In genomic region chr11:97699626-97700002, GRCm38 (mm10) we compare ENCODE assay signal across 8 mouse cellular contexts. TPM values are rescaled to one million over a fixed set of nuclear protein-coding genes. Genes with fewer than 3 reads are reported as not detected.
A peak's percentile ranks its signal among the peaks of the same experiment; 100 is the strongest.
DNase-seq lines count a peak whose midpoint lies in the region; ATAC-seq and TF ChIP-seq lines count a peak whose summit lies in the region.

No protein-coding gene starts in this region.

- H3K4me1 ChIP-seq in bone marrow, adult 2 months (ENCODE audit: control insufficient read depth, insufficient read depth, low read length), result peaks cover 1% of the 10 kb centered on the region
- peaks cover 45% of the 10 kb centered on the region for H3K4me1 ChIP-seq in forebrain, embryonic 11.5 days (replicated peaks; ENCODE audit: control insufficient read depth, insufficient read depth, low read length)
- peaks cover 62% of the 10 kb centered on the region for H3K4me1 ChIP-seq in heart, embryonic 15.5 days (replicated peaks)
- peaks cover 15% of the 10 kb centered on the region for H3K4me1 ChIP-seq in liver, embryonic 16.5 days (ENCODE audit: control insufficient read depth, low read depth, low read length)

- 0% methylated on average over 6 of the region's 9 CpGs for WGBS in bone marrow, adult 2 months
- 0% methylated on average over 6 of the region's 9 CpGs for WGBS in forebrain, embryonic 11.5 days
- WGBS in heart, embryonic 15.5 days, result 0% methylated on average over 6 of the region's 9 CpGs
- WGBS in liver, embryonic 16.5 days (ENCODE audit: insufficient replicate concordance), result 0% methylated on average over 9 of the region's 9 CpGs

- H3K27me3 ChIP-seq in forebrain, embryonic 11.5 days (ENCODE audit: control insufficient read depth, insufficient read depth, low read length), result no peaks in the 10 kb centered on the region
- no peaks in the 10 kb centered on the region for H3K27me3 ChIP-seq in heart, embryonic 15.5 days
- peaks cover 46% of the 10 kb centered on the region for H3K27me3 ChIP-seq in liver, embryonic 16.5 days (ENCODE audit: control insufficient read depth, insufficient read depth, low read depth, low read length)

- no peak for TF ChIP-seq CTCF in bone marrow, adult 2 months (IDR thresholded peaks at IDR 0.05; ENCODE audit: control insufficient read depth, insufficient read depth, low read length)

- H3K9me3 ChIP-seq in forebrain, embryonic 11.5 days (ENCODE audit: control insufficient read depth, low read length), result no peaks in the 10 kb centered on the region
- no peaks in the 10 kb centered on the region for H3K9me3 ChIP-seq in heart, embryonic 15.5 days (replicated peaks)
- no peaks in the 10 kb centered on the region for H3K9me3 ChIP-seq in liver, embryonic 16.5 days (replicated peaks; ENCODE audit: control insufficient read depth, low read length)

- peak overlapping the region; percentile 30; the same call in 1 of the 2 replicates for H3K27ac ChIP-seq in bone marrow, adult 2 months (ENCODE audit: control insufficient read depth, insufficient read depth, low read depth, low read length, poor library complexity)
- peak overlapping the region; percentile 98 for H3K27ac ChIP-seq in forebrain, embryonic 11.5 days (ENCODE audit: low read depth, low read length)
- H3K27ac ChIP-seq in heart, embryonic 15.5 days, result peak overlapping the region; percentile 100
- H3K27ac ChIP-seq in liver, embryonic 16.5 days (ENCODE audit: low read length), result peak overlapping the region; percentile 61; the same call in 1 of the 2 replicates

- DNase-seq in CD4-positive helper T cell, adult 2 months (ENCODE audit: low read depth, low spot score), result peak; percentile 51
- peak; percentile 96 for DNase-seq in forebrain, embryonic 11.5 days (ENCODE audit: low spot score)
- peak; percentile 96 to 99 for DNase-seq in kidney, postnatal 25 days
- peak; percentile 81 for DNase-seq in ovary, adult 18-20 months (ENCODE audit: low spot score)
- DNase-seq in urinary bladder, postnatal 4 days (ENCODE audit: low spot score in 2 of 2), result peak; percentile 82 to 92

- peak overlapping the region; percentile 69 for H3K4me3 ChIP-seq in bone marrow, adult 2 months (replicated peaks; ENCODE audit: control insufficient read depth, low read depth, low read length)
- H3K4me3 ChIP-seq in forebrain, embryonic 11.5 days (ENCODE audit: low read depth, low read length), result peak overlapping the region; percentile 76
- H3K4me3 ChIP-seq in heart, embryonic 15.5 days, result peak overlapping the region; percentile 86
- peak overlapping the region; percentile 65 for H3K4me3 ChIP-seq in liver, embryonic 16.5 days (ENCODE audit: low read depth, low read length)

- H3K36me3 ChIP-seq in forebrain, embryonic 11.5 days (ENCODE audit: control insufficient read depth, insufficient read depth, low read length), result no peaks in the 10 kb centered on the region
- peaks cover 1% of the 10 kb centered on the region; the same call in 1 of the 2 replicates for H3K36me3 ChIP-seq in heart, embryonic 15.5 days
- H3K36me3 ChIP-seq in liver, embryonic 16.5 days (ENCODE audit: control insufficient read depth, insufficient read depth), result no peaks in the 10 kb centered on the region

- H3K4me2 ChIP-seq in forebrain, embryonic 11.5 days (ENCODE audit: low read depth, low read length, severe bottlenecking), result peak overlapping the region; percentile 86
- peak overlapping the region; percentile 98 for H3K4me2 ChIP-seq in heart, embryonic 15.5 days
- peak overlapping the region; percentile 70 for H3K4me2 ChIP-seq in liver, embryonic 16.5 days (ENCODE audit: low read depth, low read length)

- peak overlapping the region; percentile 92 for H3K9ac ChIP-seq in forebrain, embryonic 11.5 days (ENCODE audit: low read length)
- H3K9ac ChIP-seq in heart, embryonic 15.5 days, result peak overlapping the region; percentile 96
- H3K9ac ChIP-seq in liver, embryonic 16.5 days (ENCODE audit: low read depth, low read length), result peak overlapping the region; percentile 56

- ATAC-seq in forebrain, embryonic 11.5 days (replicated peaks; ENCODE audit: low FRiP score), result peak; percentile 61
- peak; percentile 44 for ATAC-seq in heart, embryonic 15.5 days (replicated peaks; ENCODE audit: insufficient number of reproducible peaks, insufficient read depth, low FRiP score, low read depth)
- ATAC-seq in liver, embryonic 16.5 days (ENCODE audit: low read depth), result no peak

- no peak for TF ChIP-seq POLR2A in bone marrow, adult 2 months (IDR thresholded peaks at IDR 0.05; ENCODE audit: borderline replicate concordance, control insufficient read depth, low read depth, low read length)

RNA-seq across cellular contexts. Expression of gene Pcgf2, which starts 0.7 kb away (rescaled TPM):
- 7.0 and 10.7 TPM in 2 replicates for polyA plus RNA-seq in bone marrow, adult 2 months (2011; ENCODE audit: insufficient read depth, insufficient read length, low replicate concordance, missing spikeins)
- polyA plus RNA-seq in forebrain, embryonic 11.5 days (2014; fragmentation: Nextera tagmentation; extraction: Ambion mirVana), result 24.2 and 25.9 TPM in 2 replicates
- 10.9 and 11.5 TPM in 2 replicates for polyA plus RNA-seq in heart, embryonic 15.5 days (2015; fragmentation: Nextera tagmentation; extraction: Ambion mirVana)
- 1.6 and 2.1 TPM in 2 replicates for polyA plus RNA-seq in liver, embryonic 16.5 days (2015; fragmentation: Nextera tagmentation; extraction: Ambion mirVana)

RNA-seq across cellular contexts. Expression of gene Psmb3, which starts 3.6 kb away (rescaled TPM):
- polyA plus RNA-seq in bone marrow, adult 2 months (2011; ENCODE audit: insufficient read depth, insufficient read length, low replicate concordance, missing spikeins), result 138 and 152 TPM in 2 replicates
- 463 and 510 TPM in 2 replicates for polyA plus RNA-seq in forebrain, embryonic 11.5 days (2014; fragmentation: Nextera tagmentation; extraction: Ambion mirVana)
- 337 and 364 TPM in 2 replicates for polyA plus RNA-seq in heart, embryonic 15.5 days (2015; fragmentation: Nextera tagmentation; extraction: Ambion mirVana)
- polyA plus RNA-seq in liver, embryonic 16.5 days (2015; fragmentation: Nextera tagmentation; extraction: Ambion mirVana), result 200 and 219 TPM in 2 replicates

RNA-seq across cellular contexts. Expression of gene Cisd3, which starts 14.0 kb away (rescaled TPM):
- polyA plus RNA-seq in bone marrow, adult 2 months (2011; ENCODE audit: insufficient read depth, insufficient read length, low replicate concordance, missing spikeins), result 29.3 and 76.0 TPM in 2 replicates
- 13.5 and 14.0 TPM in 2 replicates for polyA plus RNA-seq in forebrain, embryonic 11.5 days (2014; fragmentation: Nextera tagmentation; extraction: Ambion mirVana)
- 60.7 and 69.4 TPM in 2 replicates for polyA plus RNA-seq in heart, embryonic 15.5 days (2015; fragmentation: Nextera tagmentation; extraction: Ambion mirVana)
- 16.5 and 19.8 TPM in 2 replicates for polyA plus RNA-seq in liver, embryonic 16.5 days (2015; fragmentation: Nextera tagmentation; extraction: Ambion mirVana)

RNA-seq across cellular contexts. Expression of gene Mllt6, which starts 36.4 kb away (rescaled TPM):
- 13.0 and 23.7 TPM in 2 replicates for polyA plus RNA-seq in bone marrow, adult 2 months (2011; ENCODE audit: insufficient read depth, insufficient read length, low replicate concordance, missing spikeins)
- 3.4 and 4.9 TPM in 2 replicates for polyA plus RNA-seq in forebrain, embryonic 11.5 days (2014; fragmentation: Nextera tagmentation; extraction: Ambion mirVana)
- polyA plus RNA-seq in heart, embryonic 15.5 days (2015; fragmentation: Nextera tagmentation; extraction: Ambion mirVana), result 2.2 and 2.3 TPM in 2 replicates
- 0.16 and 0.21 TPM in 2 replicates for polyA plus RNA-seq in liver, embryonic 16.5 days (2015; fragmentation: Nextera tagmentation; extraction: Ambion mirVana)

RNA-seq across cellular contexts. Expression of gene Pip4k2b, which starts 44.9 kb away (rescaled TPM):
- polyA plus RNA-seq in bone marrow, adult 2 months (2011; ENCODE audit: insufficient read depth, insufficient read length, low replicate concordance, missing spikeins), result 9.5 and 11.7 TPM in 2 replicates
- 1.8 and 1.9 TPM in 2 replicates for polyA plus RNA-seq in forebrain, embryonic 11.5 days (2014; fragmentation: Nextera tagmentation; extraction: Ambion mirVana)
- polyA plus RNA-seq in heart, embryonic 15.5 days (2015; fragmentation: Nextera tagmentation; extraction: Ambion mirVana), result 0.82 and 0.95 TPM in 2 replicates
- 0.35 and 0.65 TPM in 2 replicates for polyA plus RNA-seq in liver, embryonic 16.5 days (2015; fragmentation: Nextera tagmentation; extraction: Ambion mirVana)

Comparison
In these comparisons a context has a peak if more than half of its experiments do, and no peak if none do; other contexts are left out.
1. H3K27ac ChIP-seq: peak in every context shown above with its lines; median percentile 100 in heart, embryonic 15.5 days; 98 in forebrain, embryonic 11.5 days; 61 in liver, embryonic 16.5 days; 30 in bone marrow, adult 2 months.